Mouse (Mus musculus): ENCODE measurements around the gene Man1a. TPM values are rescaled to one million over a fixed set of nuclear protein-coding genes. Genes with fewer than 3 reads are reported as not detected.

The Man1a gene
- polyA plus RNA-seq, 1 experiment from 2014 or later: 9.9 TPM

DNA sequence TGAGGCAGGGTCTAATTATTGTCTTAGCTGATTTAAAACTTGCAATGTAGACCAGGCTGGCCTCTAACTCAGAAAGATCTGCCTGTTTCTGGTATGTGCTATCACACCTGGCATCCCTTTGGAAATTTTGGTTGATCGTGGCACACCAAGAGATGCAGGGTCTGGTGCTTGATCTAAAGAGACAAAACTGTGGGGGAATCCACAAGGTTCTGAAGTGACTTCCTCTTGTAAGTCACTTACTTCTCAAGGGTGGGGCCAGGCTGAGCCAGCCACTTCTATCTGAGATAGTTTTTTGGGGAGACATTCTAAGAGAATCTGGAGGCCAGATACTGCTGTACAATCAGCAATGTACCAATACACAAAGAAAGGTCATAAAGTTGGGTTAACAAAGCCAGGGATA, 40.8 kb downstream of the Man1a start:
- H3K27ac ChIP-seq (ENCODE audit: low read length): no peak overlapping the region
- no peaks in the 10 kb centered on the region for H3K36me3 ChIP-seq (ENCODE audit: control insufficient read depth, insufficient read depth, low read length)
- WGBS: 92% methylated on average over 1 of the region's 1 CpGs
- H3K4me3 ChIP-seq (replicated peaks; ENCODE audit: low read length): no peak overlapping the region
- H3K27me3 ChIP-seq (ENCODE audit: control insufficient read depth, insufficient read depth, low read length): no peaks in the 10 kb centered on the region
- no peaks in the 10 kb centered on the region for H3K9me3 ChIP-seq (replicated peaks; ENCODE audit: control insufficient read depth, low read length)
- no peak for ATAC-seq (ENCODE audit: insufficient read depth, low FRiP score)
- no peak overlapping the region for H3K4me2 ChIP-seq (ENCODE audit: low read depth, low read length)
- 0 out of 2 replicates have a peak, but pooled peaks cover 4% of the 10 kb centered on the region for H3K4me1 ChIP-seq (ENCODE audit: control insufficient read depth, insufficient read depth, low read length)
- no peak overlapping the region for H3K9ac ChIP-seq (ENCODE audit: low read length)

- no peak for ATAC-seq (ENCODE audit: insufficient read depth, low FRiP score)
- H3K27ac ChIP-seq (ENCODE audit: low read length): no peak overlapping the region
- H3K4me3 ChIP-seq (replicated peaks; ENCODE audit: low read length): no peak overlapping the region
- no peaks in the 10 kb centered on the region for H3K36me3 ChIP-seq (ENCODE audit: control insufficient read depth, insufficient read depth, low read length)
- no peaks in the 10 kb centered on the region for H3K9me3 ChIP-seq (replicated peaks; ENCODE audit: control insufficient read depth, low read length)
- WGBS: 55% methylated on average over 2 of the region's 2 CpGs
- H3K4me1 ChIP-seq (ENCODE audit: control insufficient read depth, insufficient read depth, low read length): 0 out of 2 replicates have a peak, but pooled peaks cover 4% of the 10 kb centered on the region
- H3K27me3 ChIP-seq (ENCODE audit: control insufficient read depth, insufficient read depth, low read length): no peaks in the 10 kb centered on the region
- no peak overlapping the region for H3K9ac ChIP-seq (ENCODE audit: low read length)
- H3K4me2 ChIP-seq (ENCODE audit: low read depth, low read length): no peak overlapping the region
These were observed 41.6 kb downstream of the Man1a start for GRCm38 (mm10) chr10:54034779-54035178.

GRCm38 (mm10) chr10:54032316-54033092, 43.9 kb downstream of the Man1a start:
- H3K27me3 ChIP-seq (ENCODE audit: control insufficient read depth, insufficient read depth, low read length): no peaks in the 10 kb centered on the region
- H3K4me3 ChIP-seq (replicated peaks; ENCODE audit: low read length): no peak overlapping the region
- no peak overlapping the region for H3K4me2 ChIP-seq (ENCODE audit: low read depth, low read length)
- H3K9ac ChIP-seq (ENCODE audit: low read length): no peak overlapping the region
- H3K4me1 ChIP-seq (ENCODE audit: control insufficient read depth, insufficient read depth, low read length): 0 out of 2 replicates have a peak, but pooled peaks cover 4% of the 10 kb centered on the region
- no peaks in the 10 kb centered on the region for H3K9me3 ChIP-seq (replicated peaks; ENCODE audit: control insufficient read depth, low read length)
- no peak for ATAC-seq (ENCODE audit: insufficient read depth, low FRiP score)
- WGBS: 81% methylated on average over 9 of the region's 9 CpGs
- no peaks in the 10 kb centered on the region for H3K36me3 ChIP-seq (ENCODE audit: control insufficient read depth, insufficient read depth, low read length)
- no peak overlapping the region for H3K27ac ChIP-seq (ENCODE audit: low read length)

- no peak overlapping the region for H3K4me2 ChIP-seq (ENCODE audit: low read depth, low read length)
- ATAC-seq (ENCODE audit: insufficient read depth, low FRiP score): no peak
- no peak overlapping the region for H3K4me3 ChIP-seq (replicated peaks; ENCODE audit: low read length)
- H3K4me1 ChIP-seq (ENCODE audit: control insufficient read depth, insufficient read depth, low read length): 0 out of 2 replicates have a peak, but pooled peaks cover 4% of the 10 kb centered on the region
- no peak overlapping the region for H3K27ac ChIP-seq (ENCODE audit: low read length)
- no peaks in the 10 kb centered on the region for H3K36me3 ChIP-seq (ENCODE audit: control insufficient read depth, insufficient read depth, low read length)
- H3K9ac ChIP-seq (ENCODE audit: low read length): no peak overlapping the region
- H3K9me3 ChIP-seq (replicated peaks; ENCODE audit: control insufficient read depth, low read length): no peaks in the 10 kb centered on the region
- WGBS: 87% methylated on average over 4 of the region's 4 CpGs
- H3K27me3 ChIP-seq (ENCODE audit: control insufficient read depth, insufficient read depth, low read length): no peaks in the 10 kb centered on the region
These were observed 47.5 kb downstream of the Man1a start for GRCm38 (mm10) chr10:54028866-54029265.

DNA sequence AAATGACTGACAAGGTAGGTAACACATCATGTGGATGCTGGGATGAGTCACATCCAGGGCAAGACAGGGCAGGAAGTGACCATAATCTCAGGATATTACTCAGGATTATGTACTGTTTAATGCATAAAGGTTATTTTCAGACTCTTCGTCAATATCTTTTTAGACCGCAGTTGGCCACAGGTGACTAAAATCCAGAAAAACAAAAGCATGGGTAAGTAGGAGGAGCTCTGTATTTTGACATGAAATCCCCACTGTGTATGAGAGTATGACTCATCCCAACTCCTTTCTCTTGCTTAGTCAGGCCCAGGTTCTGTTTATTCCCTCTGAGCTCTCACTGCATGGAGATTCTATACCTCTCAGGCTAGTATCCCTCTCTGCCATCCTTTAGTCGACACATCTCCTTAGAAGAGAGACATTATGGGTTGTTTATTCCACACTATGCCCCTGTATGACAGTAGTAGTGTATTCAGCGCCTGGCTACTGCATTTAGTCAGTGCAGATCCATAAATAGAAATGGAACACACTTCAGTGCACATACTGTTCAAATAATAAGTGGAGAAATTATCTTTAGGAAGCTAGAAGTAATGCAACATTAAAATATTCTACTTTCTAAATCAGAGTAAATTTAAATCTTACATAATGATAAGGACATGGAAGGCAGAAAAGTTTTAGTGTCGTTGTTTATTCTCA, 49.5 kb downstream of the Man1a start:
- Histone ChIP-seq H3K27ac (ENCODE audit: low read length) (no peak overlapping the region), H3K9me3 (replicated peaks; ENCODE audit: control insufficient read depth, low read length) (no peaks in the 10 kb centered on the region), H3K9ac (ENCODE audit: low read length) (no peak overlapping the region), H3K36me3 (ENCODE audit: control insufficient read depth, insufficient read depth, low read length) (no peaks in the 10 kb centered on the region), H3K27me3 (ENCODE audit: control insufficient read depth, insufficient read depth, low read length) (no peaks in the 10 kb centered on the region), H3K4me3 (replicated peaks; ENCODE audit: low read length) (no peak overlapping the region), H3K4me1 (ENCODE audit: control insufficient read depth, insufficient read depth, low read length) (no peaks in the 10 kb centered on the region), H3K4me2 (ENCODE audit: low read depth, low read length) (no peak overlapping the region)
- WGBS: 78% methylated on average over 5 of the region's 5 CpGs
- ATAC-seq (ENCODE audit: insufficient read depth, low FRiP score): no peak; the same call in 1 of the 2 replicates

DNA sequence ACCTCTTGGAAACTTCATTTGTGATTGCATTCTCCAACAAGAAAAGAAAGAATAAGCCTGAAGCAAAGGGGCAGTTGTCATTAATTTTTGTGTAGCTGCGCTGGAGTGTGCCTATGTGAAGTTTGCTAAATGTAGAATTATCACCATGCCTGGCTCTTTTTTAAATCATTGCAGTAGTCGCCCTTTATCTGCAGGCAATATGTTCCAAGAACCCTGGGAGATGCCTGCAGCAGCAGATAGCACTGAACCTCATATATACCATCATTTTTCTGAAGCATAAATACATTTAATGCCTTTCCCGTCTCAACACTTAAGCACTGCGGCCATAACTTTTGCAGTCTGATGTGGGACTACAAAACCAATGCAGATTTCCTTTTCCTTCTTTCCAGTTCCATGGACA, 50.3 kb downstream of the Man1a start:
- Histone ChIP-seq H3K4me1 (ENCODE audit: control insufficient read depth, insufficient read depth, low read length) (no peaks in the 10 kb centered on the region), H3K36me3 (ENCODE audit: control insufficient read depth, insufficient read depth, low read length) (no peaks in the 10 kb centered on the region), H3K4me3 (replicated peaks; ENCODE audit: low read length) (no peak overlapping the region), H3K4me2 (ENCODE audit: low read depth, low read length) (no peak overlapping the region), H3K9ac (ENCODE audit: low read length) (no peak overlapping the region), H3K9me3 (replicated peaks; ENCODE audit: control insufficient read depth, low read length) (no peaks in the 10 kb centered on the region), H3K27ac (ENCODE audit: low read length) (no peak overlapping the region), H3K27me3 (ENCODE audit: control insufficient read depth, insufficient read depth, low read length) (no peaks in the 10 kb centered on the region)
- ATAC-seq (ENCODE audit: insufficient read depth, low FRiP score): no peak
- 91% methylated on average over 4 of the region's 4 CpGs for WGBS

DNA sequence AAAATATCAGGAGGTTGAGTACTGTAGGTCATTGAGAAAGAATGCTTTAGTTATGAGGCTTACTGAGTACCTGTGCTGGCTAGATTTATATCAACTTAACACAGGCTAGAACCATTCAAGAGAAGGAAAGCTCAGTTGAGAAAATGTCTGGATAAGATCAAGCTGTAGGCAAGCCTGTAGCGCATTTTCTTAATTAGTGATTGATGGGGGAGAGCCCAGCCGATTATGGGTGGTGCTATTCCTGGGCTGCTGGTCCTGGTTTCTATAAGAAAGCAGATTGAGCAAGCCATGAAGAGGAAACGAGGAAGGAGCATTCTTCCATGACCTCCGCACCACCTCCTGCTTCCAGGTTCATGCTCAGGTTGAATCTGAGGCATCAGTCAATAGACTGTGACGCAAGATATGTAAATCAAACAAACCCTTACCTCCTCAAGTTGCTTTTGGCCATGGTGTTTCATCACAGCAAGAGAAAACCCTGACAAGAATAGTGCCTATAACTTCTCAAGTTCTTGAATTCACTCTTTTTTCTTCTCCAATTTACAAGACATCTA, 58.4 kb downstream of the Man1a start:
- WGBS: 55% methylated on average over 5 of the region's 5 CpGs
- Histone ChIP-seq H3K4me2 (ENCODE audit: low read depth, low read length) (no peak overlapping the region), H3K9ac (ENCODE audit: low read length) (no peak overlapping the region), H3K36me3 (ENCODE audit: control insufficient read depth, insufficient read depth, low read length) (no peaks in the 10 kb centered on the region), H3K4me3 (replicated peaks; ENCODE audit: low read length) (no peak overlapping the region), H3K27me3 (ENCODE audit: control insufficient read depth, insufficient read depth, low read length) (no peaks in the 10 kb centered on the region), H3K9me3 (replicated peaks; ENCODE audit: control insufficient read depth, low read length) (no peaks in the 10 kb centered on the region), H3K27ac (ENCODE audit: low read length) (no peak overlapping the region), H3K4me1 (ENCODE audit: control insufficient read depth, insufficient read depth, low read length) (0 out of 2 replicates have a peak, but pooled peaks cover 2% of the 10 kb centered on the region)
- peak; percentile 40; the same call in 1 of the 2 replicates for ATAC-seq (ENCODE audit: insufficient read depth, low FRiP score)

DNA sequence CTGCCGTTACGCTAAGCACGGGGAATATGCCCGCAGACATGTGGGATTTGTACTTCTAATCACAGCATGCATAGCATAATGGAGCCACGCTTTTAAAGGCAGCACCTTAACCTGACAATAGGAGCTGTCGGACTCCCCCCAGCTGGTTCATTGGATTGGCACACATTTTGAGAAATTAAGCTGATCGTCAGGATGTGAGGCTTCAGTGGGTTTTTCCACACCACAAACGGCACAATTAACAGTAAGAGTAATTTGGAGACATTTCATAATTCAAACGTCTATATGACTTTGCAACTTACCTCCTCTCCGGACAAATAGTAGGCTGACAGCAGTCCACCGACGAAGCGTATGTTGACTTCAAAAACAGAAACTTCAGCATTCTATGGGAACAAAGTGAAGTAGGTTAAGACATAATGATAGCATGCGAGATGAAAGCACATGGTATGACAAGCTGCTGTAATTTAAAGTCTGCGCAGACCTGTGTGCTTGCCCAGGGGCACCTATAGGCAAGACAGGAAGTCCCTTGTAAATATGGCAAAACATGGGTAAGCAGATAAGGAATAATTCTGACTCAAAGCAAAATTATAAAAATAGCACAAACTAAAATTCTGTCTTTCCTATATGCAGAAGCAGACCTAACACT, 62.2 kb downstream of the Man1a start:
- Histone ChIP-seq H3K4me3 (replicated peaks; ENCODE audit: low read length) (no peak overlapping the region), H3K27me3 (ENCODE audit: control insufficient read depth, insufficient read depth, low read length) (no peaks in the 10 kb centered on the region), H3K36me3 (ENCODE audit: control insufficient read depth, insufficient read depth, low read length) (no peaks in the 10 kb centered on the region), H3K9me3 (replicated peaks; ENCODE audit: control insufficient read depth, low read length) (no peaks in the 10 kb centered on the region), H3K4me2 (ENCODE audit: low read depth, low read length) (no peak overlapping the region), H3K9ac (ENCODE audit: low read length) (no peak overlapping the region), H3K27ac (ENCODE audit: low read length) (no peak overlapping the region), H3K4me1 (ENCODE audit: control insufficient read depth, insufficient read depth, low read length) (0 out of 2 replicates have a peak, but pooled peaks cover 2% of the 10 kb centered on the region)
- 88% methylated on average over 15 of the region's 15 CpGs for WGBS
- ATAC-seq (ENCODE audit: insufficient read depth, low FRiP score): no peak
